Mouse (Mus musculus) neural tube, embryonic 15.5 days (tissue): ENCODE data around the gene Fgfr2. TPM values are rescaled to one million over a fixed set of nuclear protein-coding genes. Genes with fewer than 3 reads are reported as not detected.

Experiments
- ATAC-seq: fragments of 200-750 bp; cut with Nextera tagmentation; 2 replicates; pipeline ENCODE4 v1.8.0; 2017; ENCODE audit warnings: mild to moderate bottlenecking, moderate TSS enrichment, moderate library complexity; ENCODE audit not compliant: low FRiP score
- H3K27ac ChIP-seq: fragments of 300-500 bp; sonication (generic); replicated peaks from 2 replicates; pipeline ENCODE4 v1.5.1; 2015; ENCODE audit warnings: mild to moderate bottlenecking, inconsistent platforms
- H3K27me3 ChIP-seq: fragments of 300-500 bp; sonication (generic); replicated peaks from 2 replicates; pipeline ENCODE4 v1.6.1; 2015; ENCODE audit warnings: inconsistent platforms
- H3K36me3 ChIP-seq: fragments of 300-500 bp; sonication (generic); 2 replicates; pipeline ENCODE4 v1.6.1; 2015; ENCODE audit warnings: inconsistent platforms
- H3K4me1 ChIP-seq: fragments of 300-500 bp; sonication (generic); 2 replicates; pipeline ENCODE4 v1.6.1; 2015; ENCODE audit warnings: inconsistent platforms
- H3K4me2 ChIP-seq: fragments of 300-500 bp; sonication (generic); 2 replicates; pipeline ENCODE4 v1.6.1; 2015; ENCODE audit warnings: inconsistent platforms, mild to moderate bottlenecking, moderate library complexity
- H3K4me3 ChIP-seq: fragments of 300-500 bp; sonication (generic); replicated peaks from 2 replicates; pipeline ENCODE4 v1.5.1; 2015; ENCODE audit warnings: mild to moderate bottlenecking, inconsistent platforms
- H3K9ac ChIP-seq: fragments of 300-500 bp; sonication (generic); replicated peaks from 2 replicates; pipeline ENCODE4 v1.6.1; 2015; ENCODE audit warnings: mild to moderate bottlenecking, inconsistent platforms
- H3K9me3 ChIP-seq: fragments of 300-500 bp; sonication (generic); replicated peaks from 2 replicates; pipeline ENCODE4 v1.6.1; 2016; ENCODE audit warnings: inconsistent platforms
- WGBS: fragments of 180-500 bp; shearing (Covaris S2); methylation state at CpG from one replicate; pipeline ENCODE4 v1.1.7; 2015; ENCODE audit warnings: mixed read lengths; 5-methylcytosine and 5-hydroxymethylcytosine counted together
- polyA plus RNA-seq: library from polyadenylated mRNA; unstranded; fragments of >200 nt; fragmentation: Nextera tagmentation; extraction: Ambion mirVana; gene quantifications from 2 replicates; pipeline ENCODE4 v1.2.1, GENCODE M21; 2015

The Fgfr2 gene
- polyA plus RNA-seq, 1 experiment from 2014 or later = 21.2 TPM

GRCm38 (mm10) chr7:130622359-130622758 is 2500.8 kb downstream of the Fgfr2 start:
- WGBS = 93% methylated on average over 4 of the region's 4 CpGs
- no peak overlapping the region for H3K4me3 ChIP-seq

GRCm38 (mm10) chr7:130621953-130622352 is 2501.2 kb downstream of the Fgfr2 start:
- no peak overlapping the region for H3K4me3 ChIP-seq
- H3K9me3 ChIP-seq = no peaks in the 10 kb centered on the region
- H3K27me3 ChIP-seq = no peaks in the 10 kb centered on the region
- H3K4me1 ChIP-seq = no peaks in the 10 kb centered on the region
- no peak overlapping the region for H3K9ac ChIP-seq
- 55% methylated on average over 3 of the region's 3 CpGs for WGBS
- no peak overlapping the region for H3K27ac ChIP-seq
- no peaks in the 10 kb centered on the region for H3K36me3 ChIP-seq
- H3K4me2 ChIP-seq = no peak overlapping the region
- no peak for ATAC-seq

More at GRCm38 (mm10) chr7:130622359-130622758, 2500.8 kb downstream of the Fgfr2 start:
- H3K27ac ChIP-seq = no peak overlapping the region
- H3K4me1 ChIP-seq = no peaks in the 10 kb centered on the region
- H3K4me2 ChIP-seq = no peak overlapping the region
- H3K9me3 ChIP-seq = no peaks in the 10 kb centered on the region
- H3K9ac ChIP-seq = no peak overlapping the region
- no peaks in the 10 kb centered on the region for H3K36me3 ChIP-seq
- H3K27me3 ChIP-seq = no peaks in the 10 kb centered on the region
- ATAC-seq = no peak

- H3K9ac ChIP-seq = no peak overlapping the region
- no peaks in the 10 kb centered on the region for H3K27me3 ChIP-seq
- no peaks in the 10 kb centered on the region for H3K36me3 ChIP-seq
- H3K27ac ChIP-seq = no peak overlapping the region
- H3K9me3 ChIP-seq = no peaks in the 10 kb centered on the region
- H3K4me1 ChIP-seq = no peaks in the 10 kb centered on the region
- WGBS = 95% methylated on average over 2 of the region's 2 CpGs
- H3K4me2 ChIP-seq = no peak overlapping the region
- no peak for ATAC-seq
- H3K4me3 ChIP-seq = no peak overlapping the region
Measured at GRCm38 (mm10) chr7:130621068-130621467, 2502.1 kb downstream of the Fgfr2 start.

GRCm38 (mm10) chr7:130617591-130617990 is 2505.6 kb downstream of the Fgfr2 start:
- H3K4me2 ChIP-seq = no peak overlapping the region
- ATAC-seq = no peak
- no peak overlapping the region for H3K4me3 ChIP-seq
- H3K27me3 ChIP-seq = no peaks in the 10 kb centered on the region
- WGBS = 95% methylated on average over 3 of the region's 3 CpGs
- H3K9ac ChIP-seq = no peak overlapping the region
- no peak overlapping the region for H3K27ac ChIP-seq
- no peaks in the 10 kb centered on the region for H3K9me3 ChIP-seq
- no peaks in the 10 kb centered on the region for H3K4me1 ChIP-seq
- no peaks in the 10 kb centered on the region for H3K36me3 ChIP-seq

- ATAC-seq = no peak
- WGBS = 32% methylated on average over 4 of the region's 4 CpGs
- Histone ChIP-seq H3K27ac (no peak overlapping the region), H3K9me3 (no peaks in the 10 kb centered on the region), H3K36me3 (no peaks in the 10 kb centered on the region), H3K4me1 (no peaks in the 10 kb centered on the region), H3K4me2 (no peak overlapping the region), H3K9ac (no peak overlapping the region), H3K4me3 (no peak overlapping the region), H3K27me3 (no peaks in the 10 kb centered on the region)
Measured at GRCm38 (mm10) chr7:130613973-130614372, 2509.2 kb downstream of the Fgfr2 start.

- H3K4me1 ChIP-seq = no peaks in the 10 kb centered on the region
- no peak overlapping the region for H3K27ac ChIP-seq
- no peak for ATAC-seq
- no peaks in the 10 kb centered on the region for H3K36me3 ChIP-seq
- WGBS = 56% methylated on average over 4 of the region's 4 CpGs
- H3K9me3 ChIP-seq = no peaks in the 10 kb centered on the region
- no peaks in the 10 kb centered on the region for H3K27me3 ChIP-seq
- H3K9ac ChIP-seq = no peak overlapping the region
- H3K4me2 ChIP-seq = no peak overlapping the region
- H3K4me3 ChIP-seq = no peak overlapping the region
Measured at GRCm38 (mm10) chr7:130606958-130607357, 2516.2 kb downstream of the Fgfr2 start.

GRCm38 (mm10) chr7:130605111-130605510 is 2518.0 kb downstream of the Fgfr2 start:
- Histone ChIP-seq H3K9ac (no peak overlapping the region), H3K9me3 (no peaks in the 10 kb centered on the region), H3K36me3 (no peaks in the 10 kb centered on the region), H3K4me1 (no peaks in the 10 kb centered on the region), H3K4me3 (no peak overlapping the region), H3K27me3 (no peaks in the 10 kb centered on the region), H3K4me2 (no peak overlapping the region), H3K27ac (no peak overlapping the region)
- ATAC-seq = no peak
- 31% methylated on average over 6 of the region's 6 CpGs for WGBS

GRCm38 (mm10) chr7:130604390-130604789 is 2518.8 kb downstream of the Fgfr2 start:
- no peak for ATAC-seq
- Histone ChIP-seq H3K36me3 (no peaks in the 10 kb centered on the region), H3K27ac (no peak overlapping the region), H3K9me3 (no peaks in the 10 kb centered on the region), H3K9ac (no peak overlapping the region), H3K4me3 (no peak overlapping the region), H3K27me3 (no peaks in the 10 kb centered on the region), H3K4me1 (no peaks in the 10 kb centered on the region), H3K4me2 (no peak overlapping the region)
- WGBS = 70% methylated on average over 2 of the region's 2 CpGs

- 92% methylated on average over 5 of the region's 5 CpGs for WGBS
- H3K9ac ChIP-seq = no peak overlapping the region
- no peak for ATAC-seq
- no peaks in the 10 kb centered on the region for H3K27me3 ChIP-seq
- H3K4me3 ChIP-seq = no peak overlapping the region
- no peak overlapping the region for H3K4me2 ChIP-seq
- H3K36me3 ChIP-seq = no peaks in the 10 kb centered on the region
- no peaks in the 10 kb centered on the region for H3K9me3 ChIP-seq
- H3K4me1 ChIP-seq = no peaks in the 10 kb centered on the region
- no peak overlapping the region for H3K27ac ChIP-seq
Measured at GRCm38 (mm10) chr7:130603556-130603955, 2519.6 kb downstream of the Fgfr2 start.

- no peak overlapping the region for H3K4me2 ChIP-seq
- 91% methylated on average over 1 of the region's 1 CpGs for WGBS
- H3K36me3 ChIP-seq = no peaks in the 10 kb centered on the region
- H3K27me3 ChIP-seq = no peaks in the 10 kb centered on the region
- no peak overlapping the region for H3K4me3 ChIP-seq
- ATAC-seq = no peak
- H3K9ac ChIP-seq = no peak overlapping the region
- no peaks in the 10 kb centered on the region for H3K9me3 ChIP-seq
- H3K4me1 ChIP-seq = peaks cover under 1% of the 10 kb centered on the region; the same call in 1 of the 2 replicates
- no peak overlapping the region for H3K27ac ChIP-seq
Measured at GRCm38 (mm10) chr7:130602804-130603203, 2520.3 kb downstream of the Fgfr2 start.

- no peaks in the 10 kb centered on the region for H3K9me3 ChIP-seq
- no peak overlapping the region for H3K27ac ChIP-seq
- peaks cover 13% of the 10 kb centered on the region; the same call in 1 of the 2 replicates for H3K4me1 ChIP-seq
- no peak overlapping the region for H3K9ac ChIP-seq
- no peaks in the 10 kb centered on the region for H3K27me3 ChIP-seq
- no peak overlapping the region for H3K4me2 ChIP-seq
- no peak for ATAC-seq
- WGBS = 88% methylated on average over 2 of the region's 2 CpGs
- no peaks in the 10 kb centered on the region for H3K36me3 ChIP-seq
- H3K4me3 ChIP-seq = no peak overlapping the region
Measured at GRCm38 (mm10) chr7:130600546-130600945, 2522.6 kb downstream of the Fgfr2 start.

- Histone ChIP-seq H3K36me3 (no peaks in the 10 kb centered on the region), H3K9me3 (no peaks in the 10 kb centered on the region), H3K9ac (no peak overlapping the region), H3K4me2 (no peak overlapping the region), H3K27ac (no peak overlapping the region), H3K4me3 (no peak overlapping the region), H3K4me1 (peaks cover 13% of the 10 kb centered on the region; the same call in 1 of the 2 replicates), H3K27me3 (no peaks in the 10 kb centered on the region)
- no peak for ATAC-seq
- 84% methylated on average over 3 of the region's 3 CpGs for whole genome bisulfite sequencing
Measured at GRCm38 (mm10) chr7:130600074-130600473, 2523.1 kb downstream of the Fgfr2 start.

GRCm38 (mm10) chr7:130597546-130597945 is 2525.6 kb downstream of the Fgfr2 start:
- no peak overlapping the region for H3K4me2 ChIP-seq
- H3K4me1 ChIP-seq = peaks cover 15% of the 10 kb centered on the region
- 63% methylated on average over 6 of the region's 6 CpGs for WGBS
- no peak overlapping the region; the same call in 1 of the 2 replicates for H3K27ac ChIP-seq
- no peak overlapping the region for H3K4me3 ChIP-seq
- H3K36me3 ChIP-seq = no peaks in the 10 kb centered on the region
- no peaks in the 10 kb centered on the region for H3K27me3 ChIP-seq
- no peaks in the 10 kb centered on the region for H3K9me3 ChIP-seq
- no peak overlapping the region for H3K9ac ChIP-seq
- no peak for ATAC-seq
